Mouse (Mus musculus) midbrain, embryonic 14.5 days (tissue): ENCODE data around the gene Nudt10. TPM values are rescaled to one million over a fixed set of nuclear protein-coding genes. Genes with fewer than 3 reads are reported as not detected.
"Not testable (repeated sequence)": the region's sequence is repeated elsewhere in the genome, so short reads cannot be mapped to it uniquely, and the experiment has no call there.

Source experiments
- ATAC-seq: fragments of 200-750 bp; cut with Nextera tagmentation; 2 replicates; pipeline ENCODE4 v1.8.0; 2017; ENCODE audit warnings: moderate number of reproducible peaks, moderate library complexity; ENCODE audit not compliant: low FRiP score, low TSS enrichment
- DNase-seq: peaks from one replicate; pipeline ENCODE4 v3.0.0-alpha.2; 2015
- H3K27ac ChIP-seq: fragments of 300-500 bp; sonication (generic); replicated peaks from 2 replicates; pipeline ENCODE4 v1.5.1; 2014; ENCODE audit warnings: mild to moderate bottlenecking, low read depth, low read length, moderate library complexity
- H3K27me3 ChIP-seq: fragments of 300-500 bp; sonication (generic); 2 replicates; pipeline ENCODE4 v1.6.1; 2014; ENCODE audit warnings: low read length, control low read depth, mixed read lengths; ENCODE audit not compliant: control insufficient read depth, insufficient read depth
- H3K36me3 ChIP-seq: fragments of 300-500 bp; sonication (generic); 2 replicates; pipeline ENCODE4 v1.6.1; 2014; ENCODE audit warnings: low read length, control low read depth; ENCODE audit not compliant: control insufficient read depth, insufficient read depth
- H3K4me1 ChIP-seq: fragments of 300-500 bp; sonication (generic); 2 replicates; pipeline ENCODE4 v1.6.1; 2014; ENCODE audit warnings: mild to moderate bottlenecking, antibody characterized with exemption, low read length, control low read depth; ENCODE audit not compliant: control insufficient read depth, insufficient read depth
- H3K4me2 ChIP-seq: fragments of 300-500 bp; sonication (generic); 2 replicates; pipeline ENCODE4 v1.6.1; 2014; ENCODE audit warnings: mild to moderate bottlenecking, low read length, moderate library complexity
- H3K4me3 ChIP-seq: fragments of 300-500 bp; sonication (generic); replicated peaks from 2 replicates; pipeline ENCODE4 v1.5.1; 2014; ENCODE audit warnings: low read depth, low read length
- H3K9ac ChIP-seq: fragments of 300-500 bp; sonication (generic); replicated peaks from 2 replicates; pipeline ENCODE4 v1.6.1; 2014; ENCODE audit warnings: mild to moderate bottlenecking, low read length, moderate library complexity
- H3K9me3 ChIP-seq: fragments of 300-500 bp; sonication (generic); 2 replicates; pipeline ENCODE4 v1.6.1; 2016; ENCODE audit warnings: low read length, control low read depth, mixed read lengths; ENCODE audit not compliant: control insufficient read depth
- WGBS: fragments of 180-500 bp; shearing (Covaris S2); extraction: QIAGEN DNeasy Blood & Tissue Kit; methylation state at CpG from one replicate; pipeline ENCODE4 v1.1.7; 2014; 5-methylcytosine and 5-hydroxymethylcytosine counted together
- polyA plus RNA-seq: library from polyadenylated mRNA; unstranded; fragments of >200 nt; fragmentation: Nextera tagmentation; extraction: Ambion mirVana; gene quantifications from 2 replicates; pipeline ENCODE4 v1.2.1, GENCODE M21; 2014

Gene Nudt10
- 59.0 and 64.9 TPM in 2 replicates for polyA plus RNA-seq

DNA sequence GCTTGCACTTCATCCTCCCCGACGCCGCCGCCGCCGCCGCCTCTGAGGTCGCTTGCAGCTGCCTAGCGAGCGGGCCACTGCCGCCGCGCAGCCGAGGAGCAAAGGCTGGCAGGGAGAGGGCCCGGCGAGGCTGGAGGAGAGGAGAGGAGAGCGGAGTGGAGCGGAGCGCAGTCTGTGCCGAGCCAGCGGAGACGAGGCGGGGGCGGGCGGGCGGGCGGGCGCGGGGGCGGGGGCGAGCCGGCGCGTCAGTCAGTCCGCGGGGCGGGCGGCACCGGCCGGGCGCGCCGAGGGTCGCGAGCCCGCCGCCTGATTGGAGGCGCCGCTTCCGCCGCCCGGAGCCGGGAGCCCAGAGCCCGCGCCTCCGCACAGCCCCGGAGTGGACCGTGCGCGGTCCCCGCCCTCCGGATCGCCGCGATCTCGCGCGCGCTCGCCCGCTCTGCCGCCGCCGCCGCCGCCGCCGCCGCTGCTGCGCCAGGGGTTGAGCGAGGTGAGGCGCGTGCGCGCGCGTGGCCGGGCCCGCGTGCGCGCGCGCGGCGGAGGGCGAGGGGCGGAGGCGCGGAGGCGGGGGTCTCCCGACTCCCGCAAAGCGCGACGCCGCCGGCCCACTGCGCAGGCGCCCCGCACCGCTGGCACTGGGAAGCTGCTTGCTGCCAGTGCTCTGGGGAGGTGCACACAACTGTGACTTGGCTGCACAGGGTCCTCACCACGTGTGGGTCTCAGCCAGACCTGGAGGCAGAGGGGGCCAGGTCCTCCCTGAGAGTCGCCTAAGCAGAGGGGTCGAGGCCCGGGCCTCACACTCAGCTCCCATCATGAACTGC, at the start of gene Nudt10:
Nudt10 (minus strand) TSS at position 193 of the 818 bp plus-strand sequence.
- not testable (repeated sequence) for H3K36me3 ChIP-seq, H3K9me3 ChIP-seq, H3K4me1 ChIP-seq, H3K27me3 ChIP-seq, DNase-seq
- Histone ChIP-seq H3K4me2 (peak within 1 kb of the TSS; percentile 45), H3K9ac (peak within 1 kb of the TSS; percentile 40; the same call in 1 of the 2 replicates), H3K4me3 (peak within 1 kb of the TSS; percentile 37), H3K27ac (peak within 1 kb of the TSS; percentile 70)
- 22% methylated on average over 8 of the region's 116 CpGs for WGBS
- ATAC-seq = peak; percentile 91

DNA sequence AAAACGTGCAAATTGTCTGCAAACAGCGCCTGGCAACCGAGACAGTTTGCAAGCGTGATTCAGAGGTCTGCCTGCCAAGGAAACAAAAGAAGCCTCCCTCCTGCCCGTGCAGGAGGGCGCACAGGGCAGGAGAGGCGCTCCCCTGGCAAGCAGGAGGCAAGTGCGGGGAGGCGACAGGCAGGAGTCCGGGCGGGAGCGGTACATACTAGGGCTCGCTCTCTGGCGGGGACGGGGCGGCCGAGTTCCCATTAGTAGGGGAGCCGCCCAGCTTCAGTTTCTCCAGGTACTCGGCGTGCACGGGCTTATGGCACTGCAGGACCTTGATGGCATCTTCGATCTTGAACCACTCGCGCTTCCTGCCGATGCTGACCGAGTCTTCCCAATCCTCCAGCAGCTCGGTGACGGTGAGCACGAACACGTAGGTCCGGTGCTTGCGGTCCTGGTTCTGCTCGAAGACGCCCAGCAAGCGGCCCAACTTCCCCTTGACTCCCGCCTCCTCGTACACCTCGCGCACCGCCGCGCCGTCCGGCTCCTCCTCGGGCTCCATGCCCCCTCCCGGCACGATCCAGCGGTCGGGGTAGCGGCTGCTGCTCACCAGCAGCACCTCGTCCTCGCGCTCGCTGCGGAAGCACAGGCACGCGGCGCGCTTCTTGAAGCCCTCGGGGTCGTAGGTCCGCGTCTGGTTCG, 536 bp downstream of the Nudt10 start:
- 19% methylated on average over 8 of the region's 64 CpGs for WGBS
- peak; percentile 73 for ATAC-seq
- DNase-seq = peak; percentile 0

DNA sequence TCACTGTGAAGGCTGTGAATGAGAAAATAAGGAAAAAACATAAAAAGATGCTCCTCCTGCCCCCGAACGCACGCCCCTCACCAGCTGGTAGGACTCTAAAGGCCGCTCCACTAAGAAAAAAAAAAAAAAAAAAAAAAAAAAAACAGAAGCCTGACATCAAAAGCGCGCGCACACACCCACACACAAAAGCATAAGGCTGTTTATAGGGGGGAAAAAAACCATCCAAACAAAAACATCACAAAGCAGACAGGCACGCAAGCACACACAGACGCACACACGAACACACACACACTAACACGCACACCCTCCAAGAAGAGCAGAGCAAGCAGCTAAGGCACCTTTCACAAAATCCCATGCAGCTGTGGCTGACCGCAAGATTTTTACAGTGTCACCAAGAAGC, 1.1 kb downstream of the Nudt10 start:
- DNase-seq = peak; percentile 36
- H3K27me3 ChIP-seq = no peaks in the 10 kb centered on the region
- no peak for ATAC-seq
- peak overlapping the region; percentile 70; the same call in 1 of the 2 replicates for H3K27ac ChIP-seq
- H3K9me3 ChIP-seq = no peaks in the 10 kb centered on the region
- H3K4me1 ChIP-seq = peaks cover 3% of the 10 kb centered on the region; the same call in 1 of the 2 replicates
- WGBS = 20% methylated on average over 12 of the region's 12 CpGs
- H3K4me2 ChIP-seq = peak overlapping the region; percentile 45
- H3K9ac ChIP-seq = peak overlapping the region; percentile 40; the same call in 1 of the 2 replicates
- peak overlapping the region; percentile 37 for H3K4me3 ChIP-seq
- H3K36me3 ChIP-seq = no peaks in the 10 kb centered on the region

More for the DNA sequence above, 536 bp downstream of the Nudt10 start:
- H3K27ac ChIP-seq = peak overlapping the region; percentile 70
- peak overlapping the region; percentile 37 for H3K4me3 ChIP-seq
- H3K27me3 ChIP-seq, H3K9me3 ChIP-seq, H3K4me2 ChIP-seq, H3K4me1 ChIP-seq, H3K36me3 ChIP-seq: not testable (repeated sequence)
- H3K9ac ChIP-seq = peak overlapping the region; percentile 40; the same call in 1 of the 2 replicates

Other genes starting within 250 kb of the Nudt10 start
- 34.4 and 37.2 TPM in 2 replicates for gene Nudt11, start 125.6 kb downstream of the Nudt10 start, polyA plus RNA-seq
- not detected in 2 replicates for gene AU022751, start 89.6 kb downstream of the Nudt10 start, polyA plus RNA-seq
- gene Bmp15, start 147.7 kb upstream of the Nudt10 start, polyA plus RNA-seq = 0.26 TPM in 1 of 2 replicates, not detected in the other
- 1.2 and 2.8 TPM in 2 replicates for gene Shroom4, start 226.8 kb upstream of the Nudt10 start, polyA plus RNA-seq